Mouse (Mus musculus) intestine, postnatal 0 days (tissue): ENCODE measurements around the gene Olfr384. TPM values are rescaled to one million over a fixed set of nuclear protein-coding genes. Genes with fewer than 3 reads are reported as not detected.
"Not testable (repeated sequence)": the region's sequence is repeated elsewhere in the genome, so short reads cannot be mapped to it uniquely, and the experiment has no call there.

Experiments used
- ATAC-seq: fragments of 200-750 bp; cut with Nextera tagmentation; 2 replicates; pipeline ENCODE4 v1.8.0; 2017; ENCODE audit warnings: mild to moderate bottlenecking, moderate TSS enrichment, moderate library complexity
- H3K27ac ChIP-seq: fragments of 300-500 bp; sonication (generic); 2 replicates; pipeline ENCODE4 v1.5.1; 2014; ENCODE audit warnings: mild to moderate bottlenecking, low read depth, low read length, moderate library complexity
- H3K27me3 ChIP-seq: fragments of 300-500 bp; sonication (generic); replicated peaks from 2 replicates; pipeline ENCODE4 v1.6.1; 2014; ENCODE audit warnings: low read length, mixed read lengths; ENCODE audit not compliant: control insufficient read depth, insufficient read depth
- H3K36me3 ChIP-seq: fragments of 300-500 bp; sonication (generic); 2 replicates; pipeline ENCODE4 v1.6.1; 2014; ENCODE audit warnings: mild to moderate bottlenecking, moderate library complexity; ENCODE audit not compliant: control insufficient read depth, insufficient read depth
- H3K4me1 ChIP-seq: fragments of 300-500 bp; sonication (generic); replicated peaks from 2 replicates; pipeline ENCODE4 v1.6.1; 2014; ENCODE audit warnings: antibody characterized with exemption, low read length, mixed read lengths; ENCODE audit not compliant: control insufficient read depth, insufficient read depth
- H3K4me2 ChIP-seq: fragments of 300-500 bp; sonication (generic); replicated peaks from 2 replicates; pipeline ENCODE4 v1.6.1; 2014; ENCODE audit warnings: low read depth, mild to moderate bottlenecking, moderate library complexity
- H3K4me3 ChIP-seq: fragments of 300-500 bp; sonication (generic); 2 replicates; pipeline ENCODE4 v1.5.1; 2014; ENCODE audit warnings: low read depth, low read length
- H3K9ac ChIP-seq: fragments of 300-500 bp; sonication (generic); 2 replicates; pipeline ENCODE4 v1.6.1; 2014; ENCODE audit warnings: mild to moderate bottlenecking, low read depth, low read length
- H3K9me3 ChIP-seq: fragments of 300-500 bp; sonication (generic); 2 replicates; pipeline ENCODE4 v1.6.1; 2016; ENCODE audit warnings: mixed run types; ENCODE audit not compliant: control insufficient read depth
- CTCF ChIP-seq: sonication (generic); IDR thresholded peaks from 2 replicates; pipeline ENCODE4 v1.5.1; 2016; ENCODE audit warnings: low read depth, mild to moderate bottlenecking, control low read depth, antibody characterized with exemption, moderate library complexity
- WGBS: fragments of 180-500 bp; shearing (Covaris S2); extraction: QIAGEN DNeasy Blood & Tissue Kit; methylation state at CpG from one replicate; pipeline ENCODE4 v1.1.7; 2014; 5-methylcytosine and 5-hydroxymethylcytosine counted together
- polyA plus RNA-seq: library from polyadenylated mRNA; unstranded; fragments of >200 nt; fragmentation: Nextera tagmentation; extraction: Ambion mirVana; gene quantifications from 2 replicates; pipeline ENCODE4 v1.2.1, GENCODE M21; 2015

Gene Olfr384
- not detected in 2 replicates for polyA plus RNA-seq

GRCm38 (mm10) chr11:73598294-73598693 is at the start of gene Olfr384:
Gene Olfr384, plus strand, starts transcription at chr11:73598594.
- no peak within 1 kb of the TSS for H3K27ac ChIP-seq
- no peaks in the 10 kb centered on the region for H3K27me3 ChIP-seq
- no peaks in the 10 kb centered on the region for H3K9me3 ChIP-seq
- no peak within 1 kb of the TSS for H3K9ac ChIP-seq
- H3K36me3 ChIP-seq = no peaks in the 10 kb centered on the region
- TF ChIP-seq CTCF = no peak
- no peak within 1 kb of the TSS for H3K4me3 ChIP-seq
- no peak for ATAC-seq
- no peaks in the 10 kb centered on the region for H3K4me1 ChIP-seq
- no peak within 1 kb of the TSS for H3K4me2 ChIP-seq

- ATAC-seq = no peak
- TF ChIP-seq CTCF = no peak
- Histone ChIP-seq H3K9ac (no peak overlapping the region), H3K27me3 (no peaks in the 10 kb centered on the region), H3K9me3 (no peaks in the 10 kb centered on the region), H3K4me2 (no peak overlapping the region), H3K4me1 (no peaks in the 10 kb centered on the region), H3K36me3 (no peaks in the 10 kb centered on the region), H3K4me3 (no peak overlapping the region), H3K27ac (no peak overlapping the region)
Measured at GRCm38 (mm10) chr11:73579871-73580270, 18.5 kb upstream of the Olfr384 start.

- not testable (repeated sequence) for H3K9ac ChIP-seq, H3K4me2 ChIP-seq, H3K9me3 ChIP-seq, H3K27me3 ChIP-seq, H3K27ac ChIP-seq, H3K36me3 ChIP-seq, H3K4me3 ChIP-seq, ATAC-seq, H3K4me1 ChIP-seq
- WGBS = 85% methylated on average over 1 of the region's 1 CpGs
Measured at GRCm38 (mm10) chr11:73583188-73583587, 15.2 kb upstream of the Olfr384 start.

- Histone ChIP-seq H3K4me2 (no peak within 1 kb of the TSS), H3K9ac (no peak within 1 kb of the TSS), H3K9me3 (no peaks in the 10 kb centered on the region), H3K27ac (no peak within 1 kb of the TSS), H3K36me3 (no peaks in the 10 kb centered on the region), H3K4me1 (no peaks in the 10 kb centered on the region), H3K4me3 (no peak within 1 kb of the TSS), H3K27me3 (no peaks in the 10 kb centered on the region)
- no peak for TF ChIP-seq CTCF
- ATAC-seq = no peak
Measured at GRCm38 (mm10) chr11:73592908-73593307, 5.5 kb upstream of the Olfr384 start, which contains the start of gene Olfr385. Gene Olfr385, minus strand, starts transcription at chr11:73593008.

Other genes starting within 250 kb of the Olfr384 start
- not detected in 2 replicates for gene Olfr20, start 247.8 kb upstream of the Olfr384 start, polyA plus RNA-seq
- not detected in 2 replicates for gene Olfr376, start 227.3 kb upstream of the Olfr384 start, polyA plus RNA-seq
- not detected in 2 replicates for gene Olfr1, start 199.0 kb upstream of the Olfr384 start, polyA plus RNA-seq
- not detected in 2 replicates for gene Olfr378, start 170.1 kb upstream of the Olfr384 start, polyA plus RNA-seq
- gene Olfr380, start 141.1 kb upstream of the Olfr384 start, polyA plus RNA-seq = not detected in 2 replicates
- gene Olfr381, start 107.0 kb upstream of the Olfr384 start, polyA plus RNA-seq = not detected in 2 replicates
- not detected in 2 replicates for gene Olfr382, start 81.4 kb upstream of the Olfr384 start, polyA plus RNA-seq
- not detected in 2 replicates for gene Olfr385, start 5.6 kb upstream of the Olfr384 start, polyA plus RNA-seq
- not detected in 2 replicates for gene Zfp735, start 90.2 kb downstream of the Olfr384 start, polyA plus RNA-seq
- gene Olfr389, start 182.1 kb downstream of the Olfr384 start, polyA plus RNA-seq = not detected in 2 replicates
- not detected in 2 replicates for gene Olfr390, start 184.4 kb downstream of the Olfr384 start, polyA plus RNA-seq
- gene Olfr391-ps, start 204.5 kb downstream of the Olfr384 start, polyA plus RNA-seq = not detected in 2 replicates
- gene Olfr392, start 218.5 kb downstream of the Olfr384 start, polyA plus RNA-seq = not detected in 2 replicates